Mouse (Mus musculus) CD8-positive naive resting alpha-beta T cell, adult 2 months (primary cell): ENCODE results near the gene Chd6.
"Not testable (repeated sequence)": the region's sequence is repeated elsewhere in the genome, so short reads cannot be mapped to it uniquely, and the experiment has no call there.

Experiments used
- DNase-seq, 2 experiments: peaks; one replicate each; pipeline ENCODE4 v3.0.0; 2022; ENCODE audit warnings: low read depth in 2 of 2, low spot score in 2 of 2

The Chd6 gene

GRCm38 (mm10) chr2:160990339-160991070 is 118.4 kb downstream of the Chd6 start:
- no peak for DNase-seq

GRCm38 (mm10) chr2:160987503-160987902 is 121.4 kb downstream of the Chd6 start:
- no peak for DNase-seq

- DNase-seq = no peak
Observed at GRCm38 (mm10) chr2:160982636-160983035, 126.2 kb downstream of the Chd6 start.

DNA sequence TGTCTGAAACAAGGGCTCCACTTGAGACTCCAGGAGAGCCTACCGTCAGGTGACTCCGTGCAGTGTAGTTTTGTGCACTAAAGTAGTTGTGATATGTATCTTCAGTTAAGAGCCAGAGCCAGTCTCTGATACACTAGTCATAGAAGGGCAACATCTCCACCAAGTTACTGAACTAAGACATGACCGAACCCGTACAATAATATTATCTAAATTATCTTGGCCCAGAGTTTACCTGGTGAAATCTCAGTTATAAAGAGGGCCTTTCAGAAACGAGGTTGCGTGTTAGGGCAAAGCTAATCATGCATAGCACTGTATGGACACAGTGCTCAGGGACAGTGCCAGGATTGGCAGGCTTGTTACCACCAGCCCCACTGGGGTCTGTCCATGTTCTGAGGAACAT is 127.1 kb downstream of the Chd6 start:
- DNase-seq = no peak

DNA sequence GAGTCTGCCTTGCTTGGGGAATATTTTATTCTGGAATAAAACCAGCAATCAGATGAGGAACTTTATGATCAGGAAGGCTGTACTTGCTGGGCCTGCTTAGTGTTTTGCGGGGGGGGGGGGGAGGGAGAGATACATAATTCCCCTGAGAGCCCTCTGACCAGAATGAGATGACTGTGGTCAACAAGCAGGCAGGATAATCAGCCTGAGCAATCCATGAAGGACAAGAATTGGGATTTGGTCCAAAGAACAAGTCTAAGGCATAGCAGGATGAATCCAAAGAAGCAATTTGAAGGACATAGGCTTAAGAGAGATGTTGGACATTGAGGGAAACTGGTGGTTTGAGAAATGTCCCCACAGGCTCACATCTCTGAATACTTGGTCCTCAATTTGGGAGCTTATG is 130.2 kb downstream of the Chd6 start:
- no peak for DNase-seq

GRCm38 (mm10) chr2:160977248-160977647 is 131.6 kb downstream of the Chd6 start:
- no peak for DNase-seq

DNA sequence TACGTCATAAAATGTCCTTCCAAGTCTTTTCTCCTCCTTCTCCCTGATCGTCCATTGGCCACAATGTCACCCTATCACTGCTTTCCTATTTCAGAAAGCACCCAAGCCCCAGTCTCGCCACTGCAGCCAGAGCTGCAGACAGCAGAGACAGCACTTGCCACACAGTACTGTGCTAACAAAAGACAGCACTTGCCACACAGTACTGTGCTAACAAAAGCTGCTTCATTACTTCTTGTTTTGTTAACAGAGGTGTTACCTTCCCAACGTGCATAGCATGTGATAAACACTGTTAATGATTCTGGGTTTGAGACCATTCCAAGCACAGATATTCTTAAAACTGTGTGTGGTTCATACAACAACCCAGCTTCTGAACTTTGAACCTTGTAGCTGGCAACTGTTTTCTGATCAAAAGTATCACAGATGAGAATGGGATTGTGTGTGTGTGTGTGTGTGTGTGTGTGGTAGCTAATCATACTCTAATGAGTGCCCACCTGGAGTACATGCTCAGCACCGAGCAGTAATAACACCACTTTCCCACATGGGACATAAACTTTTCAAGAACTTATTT is 135.1 kb downstream of the Chd6 start:
- DNase-seq = no peak

DNA sequence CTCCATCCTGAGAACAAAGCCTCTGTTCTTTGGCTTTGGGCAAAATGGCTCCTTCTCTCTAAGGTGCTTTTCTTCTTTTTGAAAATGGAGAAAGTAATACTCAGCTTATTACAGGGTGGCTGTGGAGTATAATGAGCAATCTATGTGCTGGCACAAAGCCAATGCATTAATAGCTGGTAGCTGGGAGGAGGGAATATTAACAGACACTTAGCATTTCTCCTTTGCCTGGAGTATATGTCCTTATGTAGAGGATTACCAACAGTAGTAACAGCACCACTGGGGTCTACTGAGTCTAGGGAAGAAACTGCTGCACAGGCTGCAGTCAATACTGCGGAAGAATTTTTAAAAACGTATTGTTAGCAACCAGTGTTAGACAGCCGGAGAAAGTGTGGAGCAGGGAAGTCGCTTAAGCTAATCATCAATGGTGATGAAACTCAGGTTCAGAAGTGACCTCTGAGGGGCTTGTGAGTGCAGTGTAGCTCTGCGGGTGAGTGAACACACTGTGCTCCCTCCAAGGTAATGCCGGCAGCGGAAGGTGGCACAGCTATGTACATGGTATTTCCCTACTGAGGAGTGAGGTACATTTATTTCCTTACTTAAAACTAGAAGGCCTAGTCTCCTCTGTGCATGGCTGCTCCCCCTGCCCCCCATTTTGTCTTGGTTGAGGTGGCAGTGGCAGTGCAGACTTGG is 136.6 kb downstream of the Chd6 start:
- DNase-seq = no peak

- DNase-seq = no peak
Observed at GRCm38 (mm10) chr2:160962149-160962548, 146.7 kb downstream of the Chd6 start.

DNA sequence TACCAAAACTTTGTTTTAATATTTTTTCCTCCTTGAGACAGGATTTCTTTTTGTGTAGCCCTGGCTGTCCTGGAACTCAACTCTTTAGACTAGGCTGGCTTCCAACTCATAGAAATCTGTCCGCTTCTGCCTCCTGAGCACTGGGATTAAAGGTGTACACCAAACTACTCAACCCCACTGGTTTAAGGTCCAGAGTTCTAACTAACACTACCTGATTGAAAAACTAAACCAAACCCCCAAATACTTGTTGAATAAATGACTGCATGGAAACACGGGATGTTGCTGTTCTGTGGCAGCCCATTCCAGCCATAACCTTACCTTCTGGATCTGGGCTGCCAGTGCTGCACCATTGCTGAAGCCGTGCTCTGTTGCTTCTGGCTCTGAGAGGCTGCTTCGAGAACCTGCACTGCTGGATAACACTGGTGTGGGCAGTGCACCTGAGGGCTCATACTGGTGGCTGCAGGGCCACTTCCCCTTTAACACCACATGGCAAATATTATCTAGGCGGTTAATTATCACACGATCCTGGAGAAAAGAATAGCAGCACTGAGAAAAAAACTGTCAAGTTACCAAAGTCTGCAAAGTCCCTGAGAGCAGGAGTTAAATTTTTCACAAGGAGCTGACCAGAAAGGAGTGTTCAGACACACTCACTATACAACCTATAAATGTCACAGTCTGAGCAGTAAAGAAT is 147.8 kb downstream of the Chd6 start:
- no peak for DNase-seq

GRCm38 (mm10) chr2:160959901-160960300 is 149.0 kb downstream of the Chd6 start:
- DNase-seq = no peak

GRCm38 (mm10) chr2:160958737-160959136 is 150.1 kb downstream of the Chd6 start:
- no peak for DNase-seq

DNA sequence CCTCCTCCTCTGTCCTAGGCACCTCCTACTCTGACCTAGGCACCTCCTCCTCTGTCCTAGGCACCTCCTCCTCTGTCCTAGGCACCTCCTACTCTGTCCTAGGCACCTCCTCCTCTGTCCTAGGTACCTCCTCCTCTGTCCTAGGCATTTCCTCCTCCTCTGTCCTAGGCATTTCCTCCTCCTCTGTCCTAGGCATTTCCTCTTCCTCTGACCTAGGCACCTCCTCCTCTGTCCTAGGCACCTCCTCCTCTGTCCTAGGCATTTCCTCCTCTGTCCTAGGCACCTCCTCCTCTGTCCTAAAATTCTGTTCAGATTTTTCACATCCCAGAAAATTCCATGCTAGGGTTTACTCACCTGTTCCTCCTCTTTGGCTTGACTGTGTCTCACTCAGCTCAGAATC is 151.1 kb downstream of the Chd6 start:
- not testable (repeated sequence) for DNase-seq

DNA sequence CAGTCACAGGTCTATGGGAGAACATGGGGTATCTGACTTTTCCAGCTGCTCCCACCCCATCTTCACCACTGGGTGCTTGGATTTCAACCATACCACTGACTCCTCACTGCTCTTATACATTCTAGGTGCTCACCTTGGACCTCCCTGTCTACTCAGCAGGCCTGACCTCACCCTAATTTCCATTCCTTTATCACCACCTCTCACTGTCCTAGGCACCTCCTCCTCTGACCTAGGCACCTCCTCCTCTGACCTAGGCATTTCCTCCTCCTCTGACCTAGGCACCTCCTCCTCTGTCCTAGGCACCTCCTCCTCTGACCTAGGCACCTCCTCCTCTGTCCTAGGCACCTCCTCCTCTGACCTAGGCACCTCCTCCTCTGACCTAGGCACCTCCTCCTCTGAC is 151.6 kb downstream of the Chd6 start:
- DNase-seq = not testable (repeated sequence)

- DNase-seq = no peak
Observed at GRCm38 (mm10) chr2:160955331-160955730, 153.5 kb downstream of the Chd6 start.

- DNase-seq = no peak
Observed at GRCm38 (mm10) chr2:160954541-160954940, 154.3 kb downstream of the Chd6 start.

DNA sequence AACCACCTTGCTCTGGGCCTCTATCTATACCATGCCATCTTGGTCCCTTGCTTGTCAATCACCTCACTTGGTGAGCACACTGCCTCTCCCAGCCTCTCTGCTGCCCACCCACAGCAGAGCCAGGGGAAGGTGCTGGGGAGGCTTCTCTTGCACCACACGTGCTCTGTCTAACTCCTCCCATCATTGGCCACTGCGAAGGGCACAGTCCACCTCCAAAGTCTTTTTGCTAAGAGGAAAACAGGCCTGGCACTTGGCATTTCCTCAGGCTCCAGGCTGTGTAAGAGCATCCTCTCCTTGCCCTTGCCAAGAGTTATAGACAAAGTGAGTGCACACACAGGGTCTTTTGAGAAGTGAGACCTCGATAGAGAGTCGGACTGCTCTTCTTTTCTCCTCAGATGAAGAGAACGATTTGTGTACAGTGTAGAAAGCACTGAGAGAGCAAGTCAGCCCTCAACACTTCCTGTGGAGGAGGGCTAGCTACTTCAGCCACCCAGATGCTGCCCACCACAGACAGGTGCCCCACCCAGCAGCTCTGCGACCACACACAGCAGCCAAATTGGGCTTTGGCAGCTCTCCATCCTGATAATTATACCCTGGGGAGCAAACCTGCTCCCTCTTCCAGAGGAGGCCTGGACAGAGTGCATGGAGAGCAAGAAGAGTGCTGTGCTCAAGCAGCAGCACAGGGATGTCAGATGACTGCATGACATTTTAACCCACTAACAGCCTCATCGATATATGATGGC is 155.6 kb downstream of the Chd6 start:
- no peak for DNase-seq

GRCm38 (mm10) chr2:160951595-160951994 is 157.3 kb downstream of the Chd6 start:
- DNase-seq = no peak

GRCm38 (mm10) chr2:160942443-160942842 is 166.4 kb downstream of the Chd6 start:
- no peak for DNase-seq

DNA sequence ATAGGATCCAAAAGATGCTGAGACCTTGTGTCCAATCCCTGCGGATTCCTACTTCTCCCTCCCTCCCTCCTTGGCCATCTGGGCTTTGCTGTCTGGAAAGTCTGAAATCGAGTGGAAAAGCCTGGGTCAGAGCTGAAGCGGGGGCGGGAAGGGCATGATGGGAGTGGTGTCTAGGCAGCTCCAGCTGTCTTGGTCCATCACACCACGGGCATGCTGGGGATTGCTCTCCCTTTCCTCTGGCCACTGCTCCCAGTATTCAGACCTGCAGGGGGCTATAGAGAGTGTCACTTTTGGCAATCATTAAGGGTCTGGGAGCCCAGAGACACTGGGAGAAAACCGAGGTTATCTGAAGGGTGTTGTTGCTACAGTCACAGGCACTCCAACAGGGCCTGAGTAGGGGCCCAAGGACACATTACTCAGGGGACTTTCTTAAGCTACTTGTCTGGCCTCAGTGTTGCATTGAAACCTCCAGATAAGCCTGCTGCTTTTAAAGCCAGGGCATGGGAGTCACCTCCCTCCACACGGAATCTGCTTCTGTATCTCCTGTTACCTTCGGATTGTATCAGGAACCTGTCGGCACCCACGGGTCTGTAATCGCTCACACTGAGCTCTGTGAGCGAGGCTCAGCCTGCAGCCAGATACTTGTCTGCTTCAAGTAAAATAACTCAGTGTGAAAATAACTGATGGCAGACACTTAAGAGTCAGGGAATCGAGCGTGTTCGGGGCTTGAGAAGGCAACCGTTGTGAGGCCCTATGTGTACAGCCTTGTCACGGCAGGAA is 167.8 kb downstream of the Chd6 start:
- DNase-seq = no peak
